Mouse (Mus musculus) heart, embryonic 13.5 days (tissue): ENCODE measurements around the gene Susd3. TPM values are rescaled to one million over a fixed set of nuclear protein-coding genes. Genes with fewer than 3 reads are reported as not detected.

ENCODE experiments used
- ATAC-seq: fragments of 200-750 bp; cut with Nextera tagmentation; 2 replicates; pipeline ENCODE4 v1.8.0; 2017; ENCODE audit warnings: moderate TSS enrichment; ENCODE audit not compliant: insufficient number of reproducible peaks, low FRiP score, low TSS enrichment; ENCODE audit errors: extremely low read depth
- H3K27ac ChIP-seq: fragments of 300-500 bp; sonication (generic); replicated peaks from 2 replicates; pipeline ENCODE4 v1.5.1; 2015; ENCODE audit warnings: moderate library complexity, mild to moderate bottlenecking, inconsistent platforms
- H3K27me3 ChIP-seq: fragments of 300-500 bp; sonication (generic); replicated peaks from 2 replicates; pipeline ENCODE4 v1.6.1; 2015; ENCODE audit warnings: mild to moderate bottlenecking, inconsistent platforms
- H3K36me3 ChIP-seq: fragments of 300-500 bp; sonication (generic); 2 replicates; pipeline ENCODE4 v1.6.1; 2015; ENCODE audit warnings: mild to moderate bottlenecking, inconsistent platforms
- H3K4me1 ChIP-seq: fragments of 300-500 bp; sonication (generic); 2 replicates; pipeline ENCODE4 v1.6.1; 2015; ENCODE audit warnings: inconsistent platforms
- H3K4me2 ChIP-seq: fragments of 300-500 bp; sonication (generic); 2 replicates; pipeline ENCODE4 v1.6.1; 2015; ENCODE audit warnings: inconsistent platforms, mild to moderate bottlenecking, moderate library complexity
- H3K4me3 ChIP-seq: fragments of 300-500 bp; sonication (generic); 2 replicates; pipeline ENCODE4 v1.5.1; 2015; ENCODE audit warnings: moderate library complexity, mild to moderate bottlenecking, inconsistent platforms
- H3K9ac ChIP-seq: fragments of 300-500 bp; sonication (generic); 2 replicates; pipeline ENCODE4 v1.6.1; 2015; ENCODE audit warnings: inconsistent platforms, mild to moderate bottlenecking, moderate library complexity
- H3K9me3 ChIP-seq: fragments of 300-500 bp; sonication (generic); 2 replicates; pipeline ENCODE4 v1.6.1; 2016; ENCODE audit warnings: inconsistent platforms
- WGBS: fragments of 180-500 bp; shearing (Covaris S2); methylation state at CpG from one replicate; pipeline ENCODE4 v1.1.7; 2015; ENCODE audit warnings: mixed read lengths; 5-methylcytosine and 5-hydroxymethylcytosine counted together
- polyA plus RNA-seq: library from polyadenylated mRNA; unstranded; fragments of >200 nt; fragmentation: Nextera tagmentation; extraction: Ambion mirVana; gene quantifications from 2 replicates; pipeline ENCODE4 v1.2.1, GENCODE M21; 2015

The Susd3 gene
- 1.2 and 1.9 TPM in 2 replicates for polyA plus RNA-seq

- 13% methylated on average over 8 of the region's 8 CpGs for WGBS
- H3K36me3 ChIP-seq, result no peaks in the 10 kb centered on the region
- H3K4me1 ChIP-seq, result peaks cover 28% of the 10 kb centered on the region
- peak within 1 kb of the TSS; percentile 55 for H3K4me3 ChIP-seq
- H3K27ac ChIP-seq, result no peak within 1 kb of the TSS
- peak within 1 kb of the TSS; percentile 85 for H3K4me2 ChIP-seq
- no peak for ATAC-seq
- H3K27me3 ChIP-seq, result peaks cover 36% of the 10 kb centered on the region
- H3K9ac ChIP-seq, result peak within 1 kb of the TSS; percentile 66
- no peaks in the 10 kb centered on the region for H3K9me3 ChIP-seq
Measured at GRCm38 (mm10) chr13:49248467-49248862, at the start of gene Susd3. TSS of gene Susd3 (minus strand) at chr13:49248706.

- Histone ChIP-seq H3K27ac (no peak overlapping the region), H3K27me3 (no peaks in the 10 kb centered on the region), H3K4me2 (no peak overlapping the region), H3K36me3 (no peaks in the 10 kb centered on the region), H3K9ac (no peak overlapping the region), H3K4me3 (no peak overlapping the region), H3K9me3 (peaks cover 6% of the 10 kb centered on the region), H3K4me1 (no peaks in the 10 kb centered on the region)
- 74% methylated on average over 7 of the region's 7 CpGs for WGBS
- ATAC-seq, result no peak; the same call in 1 of the 2 replicates
Measured at GRCm38 (mm10) chr13:49296270-49296669, 47.8 kb upstream of the Susd3 start.

- Histone ChIP-seq H3K36me3 (no peaks in the 10 kb centered on the region), H3K27me3 (no peaks in the 10 kb centered on the region), H3K4me2 (no peak overlapping the region), H3K9me3 (peaks cover 7% of the 10 kb centered on the region), H3K4me1 (no peaks in the 10 kb centered on the region; the same call in 1 of the 2 replicates), H3K27ac (no peak overlapping the region), H3K9ac (no peak overlapping the region), H3K4me3 (no peak overlapping the region)
- WGBS, result 69% methylated on average over 9 of the region's 9 CpGs
- no peak for ATAC-seq
Measured at GRCm38 (mm10) chr13:49294108-49294507, 45.6 kb upstream of the Susd3 start.

GRCm38 (mm10) chr13:49291949-49292348, 43.4 kb upstream of the Susd3 start:
- no peak overlapping the region for H3K9ac ChIP-seq
- no peaks in the 10 kb centered on the region for H3K27me3 ChIP-seq
- H3K4me3 ChIP-seq, result no peak overlapping the region
- peaks cover 7% of the 10 kb centered on the region for H3K9me3 ChIP-seq
- WGBS, result 83% methylated on average over 6 of the region's 6 CpGs
- H3K4me1 ChIP-seq, result no peaks in the 10 kb centered on the region; the same call in 1 of the 2 replicates
- H3K27ac ChIP-seq, result no peak overlapping the region
- ATAC-seq, result no peak
- H3K4me2 ChIP-seq, result no peak overlapping the region
- no peaks in the 10 kb centered on the region for H3K36me3 ChIP-seq

- WGBS, result 51% methylated on average over 1 of the region's 1 CpGs
Measured at GRCm38 (mm10) chr13:49291398-49291797, 42.9 kb upstream of the Susd3 start.

GRCm38 (mm10) chr13:49287224-49287623, 38.7 kb upstream of the Susd3 start:
- no peaks in the 10 kb centered on the region for H3K36me3 ChIP-seq
- no peaks in the 10 kb centered on the region; the same call in 1 of the 2 replicates for H3K4me1 ChIP-seq
- ATAC-seq, result no peak
- H3K27ac ChIP-seq, result no peak overlapping the region
- H3K27me3 ChIP-seq, result no peaks in the 10 kb centered on the region
- H3K9me3 ChIP-seq, result peaks cover 7% of the 10 kb centered on the region
- H3K4me3 ChIP-seq, result no peak overlapping the region
- no peak overlapping the region for H3K4me2 ChIP-seq
- H3K9ac ChIP-seq, result no peak overlapping the region
- WGBS, result 81% methylated on average over 6 of the region's 6 CpGs

More at GRCm38 (mm10) chr13:49291398-49291797, 42.9 kb upstream of the Susd3 start:
- no peak overlapping the region for H3K4me2 ChIP-seq
- H3K9ac ChIP-seq, result no peak overlapping the region
- no peak for ATAC-seq
- no peak overlapping the region for H3K4me3 ChIP-seq
- peaks cover 7% of the 10 kb centered on the region for H3K9me3 ChIP-seq
- H3K27me3 ChIP-seq, result no peaks in the 10 kb centered on the region
- H3K4me1 ChIP-seq, result no peaks in the 10 kb centered on the region; the same call in 1 of the 2 replicates
- no peaks in the 10 kb centered on the region for H3K36me3 ChIP-seq
- H3K27ac ChIP-seq, result no peak overlapping the region

GRCm38 (mm10) chr13:49286750-49287149, 38.2 kb upstream of the Susd3 start:
- H3K9me3 ChIP-seq, result peaks cover 6% of the 10 kb centered on the region
- WGBS, result 67% methylated on average over 3 of the region's 3 CpGs

GRCm38 (mm10) chr13:49283686-49284085, 35.2 kb upstream of the Susd3 start:
- Histone ChIP-seq H3K4me3 (no peak overlapping the region), H3K27ac (no peak overlapping the region), H3K4me1 (no peaks in the 10 kb centered on the region), H3K27me3 (no peaks in the 10 kb centered on the region), H3K9ac (no peak overlapping the region), H3K9me3 (peaks cover 6% of the 10 kb centered on the region), H3K4me2 (no peak overlapping the region), H3K36me3 (no peaks in the 10 kb centered on the region)
- no peak for ATAC-seq
- 44% methylated on average over 9 of the region's 9 CpGs for WGBS

More at GRCm38 (mm10) chr13:49286750-49287149, 38.2 kb upstream of the Susd3 start:
- Histone ChIP-seq H3K27ac (no peak overlapping the region), H3K9ac (no peak overlapping the region), H3K36me3 (no peaks in the 10 kb centered on the region), H3K4me1 (no peaks in the 10 kb centered on the region; the same call in 1 of the 2 replicates), H3K27me3 (no peaks in the 10 kb centered on the region), H3K4me2 (no peak overlapping the region), H3K4me3 (no peak overlapping the region)
- ATAC-seq, result no peak

GRCm38 (mm10) chr13:49282168-49282567, 33.7 kb upstream of the Susd3 start:
- Histone ChIP-seq H3K4me1 (no peaks in the 10 kb centered on the region), H3K9ac (no peak overlapping the region), H3K36me3 (no peaks in the 10 kb centered on the region), H3K4me3 (no peak overlapping the region), H3K27ac (no peak overlapping the region), H3K27me3 (no peaks in the 10 kb centered on the region), H3K4me2 (no peak overlapping the region), H3K9me3 (peaks cover 6% of the 10 kb centered on the region)
- WGBS, result 22% methylated on average over 2 of the region's 2 CpGs
- ATAC-seq, result no peak

GRCm38 (mm10) chr13:49271831-49272765, 23.6 kb upstream of the Susd3 start:
- WGBS, result 44% methylated on average over 5 of the region's 5 CpGs
- Histone ChIP-seq H3K9ac (no peak overlapping the region), H3K27me3 (no peaks in the 10 kb centered on the region), H3K27ac (no peak overlapping the region), H3K4me3 (no peak overlapping the region), H3K4me1 (0 out of 2 replicates have a peak, but pooled peaks cover 8% of the 10 kb centered on the region), H3K36me3 (no peaks in the 10 kb centered on the region), H3K9me3 (no peaks in the 10 kb centered on the region), H3K4me2 (no peak overlapping the region)
- ATAC-seq, result no peak

GRCm38 (mm10) chr13:49270500-49270899, 22.0 kb upstream of the Susd3 start:
- Histone ChIP-seq H3K4me3 (no peak overlapping the region), H3K9ac (no peak overlapping the region), H3K4me2 (no peak overlapping the region), H3K27me3 (no peaks in the 10 kb centered on the region), H3K27ac (no peak overlapping the region), H3K36me3 (no peaks in the 10 kb centered on the region), H3K4me1 (0 out of 2 replicates have a peak, but pooled peaks cover 8% of the 10 kb centered on the region), H3K9me3 (no peaks in the 10 kb centered on the region)
- 74% methylated on average over 8 of the region's 8 CpGs for WGBS
- no peak for ATAC-seq
